Mouse (Mus musculus): ENCODE results near the gene Ddx39b. TPM values are rescaled to one million over a fixed set of nuclear protein-coding genes. Genes with fewer than 3 reads are reported as not detected.
A peak's percentile ranks its signal among the peaks of the same experiment; 100 is the strongest.

The Ddx39b gene
- 268 TPM for polyA plus RNA-seq (2012; fragmentation: generic; extraction: Trizol)

DNA sequence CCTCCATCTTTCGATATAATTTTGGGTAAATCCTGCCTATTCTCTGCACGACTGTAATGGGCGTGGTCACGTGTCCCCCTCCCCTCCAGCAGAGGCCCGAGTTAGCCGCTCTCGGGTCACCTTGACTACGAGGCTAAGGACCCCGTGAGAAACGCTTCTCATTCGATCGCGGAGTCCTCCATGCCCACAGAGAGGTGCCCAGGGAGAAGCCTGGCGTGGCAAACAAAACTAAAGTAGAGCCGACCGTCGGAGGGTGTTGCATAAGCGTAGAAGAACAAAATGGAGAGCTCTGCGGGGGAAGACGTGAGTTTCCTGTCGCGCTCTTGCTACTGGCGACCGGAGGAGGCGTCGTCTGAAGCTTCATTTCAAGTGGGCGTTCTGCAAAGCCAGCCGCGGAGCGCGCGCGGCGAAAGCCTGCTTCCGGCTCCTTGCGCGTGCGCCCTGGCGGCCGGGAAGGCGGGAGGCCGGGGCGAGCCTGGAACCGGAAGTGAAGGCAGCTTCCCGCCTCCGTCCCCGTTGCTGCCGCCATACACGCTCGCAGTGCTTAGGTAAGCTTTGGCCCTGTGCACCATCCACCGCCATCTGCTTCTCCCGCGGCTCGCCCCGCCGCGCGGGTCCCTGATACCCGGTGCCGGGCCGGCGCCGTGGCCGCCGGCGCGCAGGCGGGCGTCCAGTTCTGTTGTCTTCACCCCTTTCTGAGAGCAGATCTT is at the start of gene Ddx39b:
Ddx39b (plus strand) TSS at position 442 of the 710 bp plus-strand sequence.
- H3K27me3 ChIP-seq (ENCODE audit: control insufficient read depth, insufficient read depth, insufficient read length) = no peaks in the 10 kb centered on the region
- H3K4me3 ChIP-seq = peak within 1 kb of the TSS; percentile 96
- TF ChIP-seq TCF12 (IDR thresholded peaks at IDR 0.05; ENCODE audit: insufficient read depth, poor library complexity, severe bottlenecking) (no peak), POLR2A (IDR thresholded peaks at IDR 0.05; ENCODE audit: insufficient read length, low read depth) (peak; percentile 98), SRF (IDR thresholded peaks at IDR 0.05; ENCODE audit: control insufficient read depth, insufficient read length, low read depth) (no peak), REST (IDR thresholded peaks at IDR 0.05; ENCODE audit: insufficient read depth, insufficient read length) (peak; percentile 60), MYOG (IDR thresholded peaks at IDR 0.05; ENCODE audit: control insufficient read depth in 1 of 3, insufficient read depth in 1 of 3, insufficient read length in 2 of 3, low read depth in 2 of 3) (no peak), TCF3 (IDR thresholded peaks at IDR 0.05; ENCODE audit: insufficient read length, low read depth) (no peak), E2F4 (IDR thresholded peaks at IDR 0.05; ENCODE audit: insufficient read depth) (peak; percentile 60), MYOD1 (IDR thresholded peaks at IDR 0.05; ENCODE audit: control insufficient read depth in 1 of 3, insufficient read length in 2 of 3, low read depth in 2 of 3) (no peak), MAX (IDR thresholded peaks at IDR 0.05; ENCODE audit: low read depth) (peak; percentile 94), USF1 (IDR thresholded peaks at IDR 0.05; ENCODE audit: low read depth) (peak; percentile 96), POLR2AphosphoS2 (IDR thresholded peaks at IDR 0.05; ENCODE audit: insufficient read length, low read depth) (peak; percentile 97), CEBPB (IDR thresholded peaks at IDR 0.05; ENCODE audit: insufficient read depth, poor library complexity, severe bottlenecking) (no peak)
- H3K4me2 ChIP-seq (ENCODE audit: low read depth) = peak within 1 kb of the TSS; percentile 94
- H3K36me3 ChIP-seq (ENCODE audit: control insufficient read depth, insufficient read depth) = peaks cover 30% of the 10 kb centered on the region
- H3K79me2 ChIP-seq (ENCODE audit: control insufficient read depth, insufficient read depth) = peaks cover 46% of the 10 kb centered on the region
- peak within 1 kb of the TSS; percentile 67 for H3ac ChIP-seq (ENCODE audit: control insufficient read depth, insufficient read length)

- no peaks in the 10 kb centered on the region for H3K27me3 ChIP-seq (ENCODE audit: control insufficient read depth, insufficient read depth, insufficient read length)
- no peak overlapping the region for H3ac ChIP-seq (ENCODE audit: control insufficient read depth, insufficient read length)
- H3K4me3 ChIP-seq = no peak overlapping the region
- no peak overlapping the region for H3K4me2 ChIP-seq (ENCODE audit: low read depth)
- no peaks in the 10 kb centered on the region for H3K79me2 ChIP-seq (ENCODE audit: control insufficient read depth, insufficient read depth)
- TF ChIP-seq SRF (IDR thresholded peaks at IDR 0.05; ENCODE audit: control insufficient read depth, insufficient read length, low read depth) = no peak
- no peak for TF ChIP-seq POLR2AphosphoS2 (IDR thresholded peaks at IDR 0.05; ENCODE audit: insufficient read length, low read depth)
- no peak for TF ChIP-seq USF1 (IDR thresholded peaks at IDR 0.05; ENCODE audit: low read depth)
- no peak for TF ChIP-seq MAX (IDR thresholded peaks at IDR 0.05; ENCODE audit: low read depth)
- no peak for TF ChIP-seq MYOD1 (IDR thresholded peaks at IDR 0.05; ENCODE audit: control insufficient read depth in 1 of 3, insufficient read length in 2 of 3, low read depth in 2 of 3)
- TF ChIP-seq TCF3 (IDR thresholded peaks at IDR 0.05; ENCODE audit: insufficient read length, low read depth) = no peak
- TF ChIP-seq TCF12 (IDR thresholded peaks at IDR 0.05; ENCODE audit: insufficient read depth, poor library complexity, severe bottlenecking) = no peak
- no peak for TF ChIP-seq REST (IDR thresholded peaks at IDR 0.05; ENCODE audit: insufficient read depth, insufficient read length)
- H3K36me3 ChIP-seq (ENCODE audit: control insufficient read depth, insufficient read depth) = no peaks in the 10 kb centered on the region
Observed at GRCm38 (mm10) chr17:35192924-35193323, 48.6 kb upstream of the Ddx39b start.

DNA sequence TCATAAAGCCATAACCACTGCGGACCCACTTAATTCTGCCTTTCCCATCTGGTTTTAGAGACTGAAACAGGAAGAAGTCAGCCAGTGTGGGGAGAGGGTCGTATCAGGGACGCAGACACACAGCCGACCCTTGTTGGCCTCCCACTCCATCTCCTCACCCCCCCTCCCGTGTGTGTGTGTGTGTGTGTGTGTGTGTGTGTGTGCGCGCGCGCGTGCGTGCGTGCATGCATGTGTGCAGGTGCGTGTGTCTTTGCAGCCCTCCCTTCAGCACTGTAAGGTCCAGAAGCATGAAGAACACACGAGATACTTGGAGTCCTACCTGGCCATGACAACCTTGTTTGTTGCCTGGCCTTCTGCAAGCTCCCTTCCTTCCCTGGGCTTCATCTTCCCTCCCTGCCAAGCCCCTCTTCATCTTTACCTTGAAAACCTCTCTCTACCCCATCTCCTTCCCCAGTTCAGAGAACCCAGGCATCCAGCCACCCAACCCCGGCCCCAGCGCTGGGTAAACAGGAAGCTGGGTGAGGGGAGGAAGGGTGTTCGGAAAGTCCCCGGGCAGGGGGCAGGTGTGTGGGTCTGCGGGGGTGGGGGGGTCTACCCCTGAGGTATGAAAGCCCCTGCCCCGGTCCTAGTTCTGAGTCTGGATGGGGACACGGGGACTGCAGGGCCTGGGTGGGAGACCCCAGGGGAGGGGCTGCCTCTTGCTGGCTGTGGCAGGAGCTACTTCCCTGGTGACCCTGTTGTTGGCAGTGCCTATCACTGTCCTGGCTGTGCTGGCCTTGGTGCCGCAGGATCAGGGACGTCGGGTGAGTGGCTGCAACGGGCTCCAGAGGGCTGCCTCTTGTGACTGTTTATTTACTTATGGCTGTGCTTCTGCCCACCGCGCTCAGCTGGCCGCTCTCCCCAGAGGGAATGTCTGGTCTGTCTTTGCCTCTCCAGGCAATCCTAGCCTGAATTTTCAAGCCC is 47.4 kb upstream of the Ddx39b start, which contains the start of gene Ltb:
Ltb (plus strand) TSS at position 559 of the 963 bp plus-strand sequence.
- TF ChIP-seq POLR2A (IDR thresholded peaks at IDR 0.05; ENCODE audit: insufficient read length, low read depth) (no peak), REST (IDR thresholded peaks at IDR 0.05; ENCODE audit: insufficient read depth, insufficient read length) (no peak), SRF (IDR thresholded peaks at IDR 0.05; ENCODE audit: control insufficient read depth, insufficient read length, low read depth) (no peak), MYOD1 (IDR thresholded peaks at IDR 0.05; ENCODE audit: control insufficient read depth in 1 of 3, insufficient read length in 2 of 3, low read depth in 2 of 3) (no peak), USF1 (IDR thresholded peaks at IDR 0.05; ENCODE audit: low read depth) (no peak), TCF12 (IDR thresholded peaks at IDR 0.05; ENCODE audit: insufficient read depth, poor library complexity, severe bottlenecking) (no peak), E2F4 (IDR thresholded peaks at IDR 0.05; ENCODE audit: insufficient read depth) (no peak)
- Histone ChIP-seq H3K4me2 (ENCODE audit: low read depth) (peak within 1 kb of the TSS; percentile 87), H3ac (ENCODE audit: control insufficient read depth, insufficient read length) (no peak within 1 kb of the TSS), H3K27me3 (ENCODE audit: control insufficient read depth, insufficient read depth, insufficient read length) (no peaks in the 10 kb centered on the region), H3K4me3 (peak within 1 kb of the TSS; percentile 16), H3K79me2 (ENCODE audit: control insufficient read depth, insufficient read depth) (no peaks in the 10 kb centered on the region), H3K36me3 (ENCODE audit: control insufficient read depth, insufficient read depth) (no peaks in the 10 kb centered on the region)

DNA sequence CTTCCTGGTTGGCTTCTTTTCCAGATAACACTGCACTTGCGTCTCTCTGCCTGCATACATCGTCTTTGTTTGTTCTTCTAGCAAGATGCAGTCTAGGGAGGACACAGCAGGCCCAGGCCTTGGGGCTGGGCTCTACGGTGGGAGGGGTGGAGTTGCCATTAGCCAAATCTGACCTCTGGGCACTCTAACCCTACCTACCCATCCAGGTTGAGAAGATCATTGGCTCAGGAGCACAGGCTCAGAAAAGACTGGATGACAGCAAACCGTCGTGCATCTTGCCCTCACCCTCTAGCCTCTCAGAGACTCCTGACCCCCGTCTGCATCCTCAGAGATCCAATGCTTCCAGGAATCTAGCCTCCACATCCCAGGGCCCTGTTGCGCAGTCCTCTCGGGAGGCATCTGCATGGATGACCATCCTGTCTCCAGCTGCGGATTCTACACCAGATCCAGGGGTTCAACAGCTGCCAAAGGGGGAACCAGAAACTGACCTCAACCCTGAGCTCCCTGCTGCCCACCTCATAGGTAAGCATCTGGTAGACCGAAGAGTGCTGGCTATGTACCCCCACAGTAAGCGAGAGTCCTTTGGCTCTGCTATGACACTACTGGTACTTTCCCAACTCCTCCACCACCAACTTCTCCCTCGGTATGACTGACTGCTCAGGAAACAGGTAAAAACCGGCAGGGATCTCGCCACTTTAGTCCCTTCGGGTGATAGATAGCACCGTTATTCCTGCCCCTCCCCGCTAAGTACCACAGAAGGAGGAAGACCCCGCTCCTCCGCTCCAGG is 46.5 kb upstream of the Ddx39b start:
- peak overlapping the region; percentile 45 for H3ac ChIP-seq (ENCODE audit: control insufficient read depth, insufficient read length)
- peak overlapping the region; percentile 87 for H3K4me2 ChIP-seq (ENCODE audit: low read depth)
- peak overlapping the region; percentile 16 for H3K4me3 ChIP-seq
- TF ChIP-seq SRF (IDR thresholded peaks at IDR 0.05; ENCODE audit: control insufficient read depth, insufficient read length, low read depth) = no peak
- no peak for TF ChIP-seq MYOG (IDR thresholded peaks at IDR 0.05; ENCODE audit: control insufficient read depth in 1 of 3, insufficient read depth in 1 of 3, insufficient read length in 2 of 3, low read depth in 2 of 3)
- TF ChIP-seq TCF12 (IDR thresholded peaks at IDR 0.05; ENCODE audit: insufficient read depth, poor library complexity, severe bottlenecking) = no peak
- no peak for TF ChIP-seq POLR2A (IDR thresholded peaks at IDR 0.05; ENCODE audit: insufficient read length, low read depth)
- no peak for TF ChIP-seq E2F4 (IDR thresholded peaks at IDR 0.05; ENCODE audit: insufficient read depth)
- no peak for TF ChIP-seq REST (IDR thresholded peaks at IDR 0.05; ENCODE audit: insufficient read depth, insufficient read length)
- TF ChIP-seq CEBPB (IDR thresholded peaks at IDR 0.05; ENCODE audit: insufficient read depth, poor library complexity, severe bottlenecking) = no peak
- TF ChIP-seq TCF3 (IDR thresholded peaks at IDR 0.05; ENCODE audit: insufficient read length, low read depth) = no peak
- no peak for TF ChIP-seq POLR2AphosphoS2 (IDR thresholded peaks at IDR 0.05; ENCODE audit: insufficient read length, low read depth)
- TF ChIP-seq MYOD1 (IDR thresholded peaks at IDR 0.05; ENCODE audit: control insufficient read depth in 1 of 3, insufficient read length in 2 of 3, low read depth in 2 of 3) = no peak
- TF ChIP-seq MAX (IDR thresholded peaks at IDR 0.05; ENCODE audit: low read depth) = no peak
- no peak for TF ChIP-seq USF1 (IDR thresholded peaks at IDR 0.05; ENCODE audit: low read depth)
- H3K36me3 ChIP-seq (ENCODE audit: control insufficient read depth, insufficient read depth) = no peaks in the 10 kb centered on the region
- H3K27me3 ChIP-seq (ENCODE audit: control insufficient read depth, insufficient read depth, insufficient read length) = no peaks in the 10 kb centered on the region
- H3K79me2 ChIP-seq (ENCODE audit: control insufficient read depth, insufficient read depth) = no peaks in the 10 kb centered on the region
